Mouse (Mus musculus): Measurements from ENCODE around the gene Zfp36. TPM values are rescaled to one million over a fixed set of nuclear protein-coding genes. Genes with fewer than 3 reads are reported as not detected.
"Not testable (repeated sequence)": the region's sequence is repeated elsewhere in the genome, so short reads cannot be mapped to it uniquely, and the experiment has no call there.

The Zfp36 gene
- polyA plus RNA-seq, 1 experiment from 2014 or later, result 18.6 TPM

GRCm38 (mm10) chr7:28395425-28395824 is 15.4 kb upstream of the Zfp36 start:
- H3K9me3 ChIP-seq (replicated peaks; ENCODE audit: low read length), result no peaks in the 10 kb centered on the region
- peaks cover 36% of the 10 kb centered on the region for H3K36me3 ChIP-seq (ENCODE audit: insufficient read depth, low read length)
- H3K4me2 ChIP-seq (ENCODE audit: low read length), result no peak overlapping the region
- H3K4me3 ChIP-seq (replicated peaks; ENCODE audit: low read depth, low read length), result no peak overlapping the region
- no peak overlapping the region for H3K9ac ChIP-seq (ENCODE audit: low read depth, low read length)
- H3K27me3 ChIP-seq (ENCODE audit: insufficient read depth, low read length), result no peaks in the 10 kb centered on the region
- H3K4me1 ChIP-seq (replicated peaks; ENCODE audit: insufficient read depth, low read length), result 0 out of 2 replicates have a peak, but pooled peaks cover 6% of the 10 kb centered on the region
- TF ChIP-seq CTCF (IDR thresholded peaks at IDR 0.05; ENCODE audit: low read depth), result no peak
- H3K27ac ChIP-seq, result no peak overlapping the region
- 98% methylated on average over 4 of the region's 4 CpGs for WGBS
- ATAC-seq (replicated peaks; ENCODE audit: low FRiP score, low read depth) (no peak), DNase-seq (ENCODE audit: low spot score) (no peak)

GRCm38 (mm10) chr7:28393272-28393951 is 13.4 kb upstream of the Zfp36 start:
- H3K36me3 ChIP-seq (ENCODE audit: insufficient read depth, low read length), result peaks cover 29% of the 10 kb centered on the region; the same call in 1 of the 2 replicates
- H3K4me3 ChIP-seq (replicated peaks; ENCODE audit: low read depth, low read length), result peak overlapping the region; percentile 82
- DNase-seq (ENCODE audit: low spot score), result no peak
- 5% methylated on average over 22 of the region's 22 CpGs for WGBS
- no peaks in the 10 kb centered on the region for H3K9me3 ChIP-seq (replicated peaks; ENCODE audit: low read length)
- ATAC-seq (replicated peaks; ENCODE audit: low FRiP score, low read depth), result no peak
- TF ChIP-seq CTCF (IDR thresholded peaks at IDR 0.05; ENCODE audit: low read depth), result no peak
- H3K9ac ChIP-seq (ENCODE audit: low read depth, low read length), result peak overlapping the region; percentile 90
- H3K4me1 ChIP-seq (replicated peaks; ENCODE audit: insufficient read depth, low read length), result 0 out of 2 replicates have a peak, but pooled peaks cover 6% of the 10 kb centered on the region
- H3K4me2 ChIP-seq (ENCODE audit: low read length), result peak overlapping the region; percentile 95
- H3K27me3 ChIP-seq (ENCODE audit: insufficient read depth, low read length), result no peaks in the 10 kb centered on the region
- H3K27ac ChIP-seq, result peak overlapping the region; percentile 72

GRCm38 (mm10) chr7:28392429-28393271 is 12.6 kb upstream of the Zfp36 start, which contains the start of the genes Med29 and Paf1:
Gene Med29, minus strand, starts transcription at chr7:28392708.
Gene Paf1, plus strand, starts transcription at chr7:28392951.
- peak within 1 kb of the TSS; percentile 76 for H3K27ac ChIP-seq
- no peaks in the 10 kb centered on the region for H3K27me3 ChIP-seq (ENCODE audit: insufficient read depth, low read length)
- peak within 1 kb of the TSS; percentile 95 for H3K4me2 ChIP-seq (ENCODE audit: low read length)
- H3K9ac ChIP-seq (ENCODE audit: low read depth, low read length), result peak within 1 kb of the TSS; percentile 90
- DNase-seq (ENCODE audit: low spot score) (peak; percentile 100), ATAC-seq (replicated peaks; ENCODE audit: low FRiP score, low read depth) (peak; percentile 97)
- H3K4me1 ChIP-seq (replicated peaks; ENCODE audit: insufficient read depth, low read length), result 0 out of 2 replicates have a peak, but pooled peaks cover 6% of the 10 kb centered on the region
- peak within 1 kb of the TSS; percentile 82 for H3K4me3 ChIP-seq (replicated peaks; ENCODE audit: low read depth, low read length)
- H3K36me3 ChIP-seq (ENCODE audit: insufficient read depth, low read length), result peaks cover 32% of the 10 kb centered on the region; the same call in 1 of the 2 replicates
- no peak for TF ChIP-seq CTCF (IDR thresholded peaks at IDR 0.05; ENCODE audit: low read depth)
- H3K9me3 ChIP-seq (replicated peaks; ENCODE audit: low read length), result no peaks in the 10 kb centered on the region
- under 1% methylated on average over 58 of the region's 58 CpGs for WGBS

- H3K9me3 ChIP-seq (replicated peaks; ENCODE audit: low read length), result no peaks in the 10 kb centered on the region
- peaks cover 22% of the 10 kb centered on the region; the same call in 1 of the 2 replicates for H3K36me3 ChIP-seq (ENCODE audit: insufficient read depth, low read length)
- H3K4me1 ChIP-seq (replicated peaks; ENCODE audit: insufficient read depth, low read length), result 0 out of 2 replicates have a peak, but pooled peaks cover 6% of the 10 kb centered on the region
- ATAC-seq (replicated peaks; ENCODE audit: low FRiP score, low read depth) (no peak), DNase-seq (ENCODE audit: low spot score) (no peak)
- 96% methylated on average over 3 of the region's 3 CpGs for WGBS
- H3K27me3 ChIP-seq (ENCODE audit: insufficient read depth, low read length), result no peaks in the 10 kb centered on the region
- H3K9ac ChIP-seq (ENCODE audit: low read depth, low read length), result no peak overlapping the region
- no peak for TF ChIP-seq CTCF (IDR thresholded peaks at IDR 0.05; ENCODE audit: low read depth)
- no peak overlapping the region for H3K4me2 ChIP-seq (ENCODE audit: low read length)
- no peak overlapping the region for H3K4me3 ChIP-seq (replicated peaks; ENCODE audit: low read depth, low read length)
- H3K27ac ChIP-seq, result no peak overlapping the region
Observed at GRCm38 (mm10) chr7:28390331-28390730, 10.3 kb upstream of the Zfp36 start.

GRCm38 (mm10) chr7:28387384-28387783 is 7.3 kb upstream of the Zfp36 start:
- H3K9ac ChIP-seq (ENCODE audit: low read depth, low read length); H3K9me3 ChIP-seq (replicated peaks; ENCODE audit: low read length); H3K4me2 ChIP-seq (ENCODE audit: low read length); H3K4me3 ChIP-seq (replicated peaks; ENCODE audit: low read depth, low read length); H3K27ac ChIP-seq; DNase-seq (ENCODE audit: low spot score); H3K27me3 ChIP-seq (ENCODE audit: insufficient read depth, low read length); ATAC-seq (replicated peaks; ENCODE audit: low FRiP score, low read depth): not testable (repeated sequence)
- WGBS, result 85% methylated on average over 7 of the region's 7 CpGs
- H3K4me1 ChIP-seq (replicated peaks; ENCODE audit: insufficient read depth, low read length), result peaks cover 18% of the 10 kb centered on the region
- H3K36me3 ChIP-seq (ENCODE audit: insufficient read depth, low read length), result peaks cover 19% of the 10 kb centered on the region; the same call in 1 of the 2 replicates

GRCm38 (mm10) chr7:28386877-28387276 is 6.8 kb upstream of the Zfp36 start:
- not testable (repeated sequence) for H3K9ac ChIP-seq (ENCODE audit: low read depth, low read length); H3K27ac ChIP-seq; H3K27me3 ChIP-seq (ENCODE audit: insufficient read depth, low read length); H3K9me3 ChIP-seq (replicated peaks; ENCODE audit: low read length); DNase-seq (ENCODE audit: low spot score); H3K4me3 ChIP-seq (replicated peaks; ENCODE audit: low read depth, low read length); H3K4me2 ChIP-seq (ENCODE audit: low read length)
- Histone ChIP-seq H3K4me1 (replicated peaks; ENCODE audit: insufficient read depth, low read length) (peaks cover 19% of the 10 kb centered on the region), H3K36me3 (ENCODE audit: insufficient read depth, low read length) (peaks cover 19% of the 10 kb centered on the region; the same call in 1 of the 2 replicates)
- ATAC-seq (replicated peaks; ENCODE audit: low FRiP score, low read depth), result peak; percentile 4; the same call in 1 of the 2 replicates
- 74% methylated on average over 6 of the region's 6 CpGs for WGBS

Measured in kidney, postnatal 0 days (tissue).